In the genomic region with DNA sequence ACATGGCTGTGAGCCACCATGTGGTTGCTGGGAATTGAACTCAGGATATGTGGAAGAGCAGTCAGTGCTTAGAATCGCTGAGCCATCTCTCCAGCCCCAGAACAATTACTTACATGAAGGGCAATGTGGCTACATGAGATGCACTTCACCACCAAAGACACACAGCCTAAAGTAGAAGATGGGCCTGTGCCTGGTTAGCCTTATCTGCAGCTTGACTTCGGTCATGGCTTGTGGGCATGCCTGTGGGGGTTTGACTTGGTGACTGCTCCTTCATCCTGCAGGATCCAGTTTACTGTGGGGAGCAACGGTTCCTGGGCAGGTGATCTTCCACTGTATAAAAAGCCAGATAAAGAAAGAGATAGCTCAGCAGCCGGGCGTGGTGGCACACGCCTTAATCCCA, we compare ENCODE assay signal across 17 mouse cellular contexts.
"Had no signal": no experiment of that assay in that cellular context is flagged by ENCODE, and none has a peak within 500 bp of the region (broad histone marks: within the 10 kb centered on the region; RNA-seq: fewer than 3 reads in every experiment).

No protein-coding gene starts in this region.

- H3K27me3 ChIP-seq: limb, embryonic 12.5 days; limb, embryonic 15.5 days; liver, embryonic 12.5 days; megakaryocyte, embryonic 14.5 days had no signal

- H3K9me3 ChIP-seq: limb, embryonic 12.5 days; limb, embryonic 15.5 days; liver, embryonic 12.5 days; megakaryocyte, embryonic 14.5 days had no signal

- DNase-seq: kidney, adult 18-20 months; kidney, adult 9 months; kidney, postnatal 14 days; kidney, postnatal 4 days; layer of hippocampus, postnatal 36 days; left cerebral cortex, postnatal 4 days; lung, embryonic 14.5 days; midbrain, embryonic 14.5 days; thymus, postnatal 25 days had no signal

- ATAC-seq: liver, embryonic 12.5 days; lung, postnatal 0 days had no signal

- H3K27ac ChIP-seq: left cerebral cortex, adult 2 months; limb, embryonic 12.5 days; limb, embryonic 15.5 days; liver, embryonic 12.5 days; macrophage had no signal

- H3K4me3 ChIP-seq: left cerebral cortex, adult 2 months; limb, embryonic 12.5 days; limb, embryonic 15.5 days; liver, embryonic 12.5 days; megakaryocyte, embryonic 14.5 days had no signal

- H3K4me2 ChIP-seq: limb, embryonic 12.5 days; limb, embryonic 15.5 days; liver, embryonic 12.5 days; lung, embryonic 14.5 days; midbrain, embryonic 11.5 days had no signal

- H3K9ac ChIP-seq: limb, embryonic 12.5 days; limb, embryonic 15.5 days; liver, embryonic 12.5 days; lung, embryonic 14.5 days had no signal

- H3K4me1 ChIP-seq: limb, embryonic 12.5 days; limb, embryonic 15.5 days had no signal
